Mouse (Mus musculus): ENCODE measurements at regions not wholly inside any gene's neighbourhood (a gene's known extent, or its start where the extent isn't known, plus 50 kb on each side); places are given as distances from the start of the nearest gene placed in this dataset.

- TF ChIP-seq CTCF (IDR thresholded peaks at IDR 0.05; ENCODE audit: control insufficient read depth, insufficient read depth, insufficient replicate concordance, low read depth, low read length) (no peak), POLR2A (IDR thresholded peaks at IDR 0.05; ENCODE audit: control insufficient read depth, low read depth, low read length) (no peak)
These were observed 485.4 kb downstream of the Adgrl2 start for GRCm38 (mm10) chr3:148504928-148505327.

Data from testis, adult 2 months (tissue).